Mouse (Mus musculus) naive thymus-derived CD4-positive, alpha-beta T cell, adult 2 months (primary cell): ENCODE results near the gene Lrif1.
"Not testable (repeated sequence)": the region's sequence is repeated elsewhere in the genome, so short reads cannot be mapped to it uniquely, and the experiment has no call there.

Experiments
- DNase-seq: peaks from one replicate; pipeline ENCODE4 v3.0.0-alpha.2; 2011; ENCODE audit warnings: low read depth

The Lrif1 gene

DNA sequence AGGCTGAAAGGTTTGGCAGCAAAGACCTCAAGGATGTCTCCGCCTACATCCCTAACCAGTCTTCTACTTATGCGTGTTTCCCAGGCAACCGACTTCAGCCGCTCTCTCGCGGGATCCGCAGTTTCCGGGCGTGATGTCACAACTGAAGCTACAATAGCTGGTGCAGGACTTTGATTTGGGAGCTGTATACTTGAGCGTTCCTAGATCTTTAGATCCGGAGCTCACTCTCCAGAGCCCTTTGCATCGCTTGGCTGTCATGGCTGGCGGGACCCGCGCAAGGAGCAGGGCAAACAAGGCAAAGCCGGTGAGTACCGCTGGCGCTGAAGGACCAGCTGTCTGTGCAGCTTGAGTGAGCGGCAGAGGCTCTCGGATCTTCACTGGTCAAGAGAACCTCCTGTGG, at the start of gene Lrif1:
TSS of gene Lrif1 (plus strand) at position 158 of the 400 bp plus-strand sequence.
- DNase-seq = peak; percentile 94

DNA sequence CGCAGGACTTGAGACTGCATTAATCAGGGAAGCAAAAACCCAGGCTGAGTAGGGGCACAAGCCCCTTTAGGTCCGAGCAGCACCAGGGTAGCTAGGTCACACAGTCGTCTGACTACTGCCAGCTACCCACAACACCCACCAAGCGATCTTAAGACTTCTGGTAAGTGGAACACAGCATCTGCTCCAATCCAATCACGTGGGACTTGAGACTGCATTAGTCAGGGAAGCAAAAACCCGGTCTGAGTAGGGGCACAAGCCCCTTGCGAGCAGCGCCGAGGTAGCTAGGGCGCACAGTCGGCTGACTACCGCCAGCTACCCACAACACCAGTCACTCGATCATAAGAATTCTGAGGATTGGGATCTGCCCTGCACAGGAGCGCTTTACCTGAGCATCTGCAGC, 12.0 kb upstream of the Lrif1 start:
- not testable (repeated sequence) for DNase-seq

DNA sequence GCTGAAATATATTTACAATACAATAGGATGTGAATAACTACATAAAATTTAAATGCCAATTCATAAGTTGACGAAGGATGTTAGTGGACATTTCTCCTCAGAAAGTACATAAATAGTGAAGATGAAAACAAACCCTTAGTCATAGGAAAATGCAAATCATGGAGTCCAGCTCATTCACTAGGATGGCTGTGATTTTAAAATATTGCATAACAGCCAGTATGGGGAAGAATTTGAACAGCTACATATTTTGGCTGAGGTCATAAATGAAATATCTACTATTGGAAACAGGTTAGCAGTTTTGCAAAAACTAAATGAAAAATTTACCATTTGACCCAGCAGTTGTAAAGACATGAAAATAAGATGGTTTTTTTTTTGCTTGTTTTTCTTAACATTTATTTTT, 594 bp downstream of the Lrif1 start:
- DNase-seq = no peak

GRCm38 (mm10) chr3:106721397-106722027, 36.7 kb downstream of the Lrif1 start:
- peak; percentile 99 for DNase-seq

DNA sequence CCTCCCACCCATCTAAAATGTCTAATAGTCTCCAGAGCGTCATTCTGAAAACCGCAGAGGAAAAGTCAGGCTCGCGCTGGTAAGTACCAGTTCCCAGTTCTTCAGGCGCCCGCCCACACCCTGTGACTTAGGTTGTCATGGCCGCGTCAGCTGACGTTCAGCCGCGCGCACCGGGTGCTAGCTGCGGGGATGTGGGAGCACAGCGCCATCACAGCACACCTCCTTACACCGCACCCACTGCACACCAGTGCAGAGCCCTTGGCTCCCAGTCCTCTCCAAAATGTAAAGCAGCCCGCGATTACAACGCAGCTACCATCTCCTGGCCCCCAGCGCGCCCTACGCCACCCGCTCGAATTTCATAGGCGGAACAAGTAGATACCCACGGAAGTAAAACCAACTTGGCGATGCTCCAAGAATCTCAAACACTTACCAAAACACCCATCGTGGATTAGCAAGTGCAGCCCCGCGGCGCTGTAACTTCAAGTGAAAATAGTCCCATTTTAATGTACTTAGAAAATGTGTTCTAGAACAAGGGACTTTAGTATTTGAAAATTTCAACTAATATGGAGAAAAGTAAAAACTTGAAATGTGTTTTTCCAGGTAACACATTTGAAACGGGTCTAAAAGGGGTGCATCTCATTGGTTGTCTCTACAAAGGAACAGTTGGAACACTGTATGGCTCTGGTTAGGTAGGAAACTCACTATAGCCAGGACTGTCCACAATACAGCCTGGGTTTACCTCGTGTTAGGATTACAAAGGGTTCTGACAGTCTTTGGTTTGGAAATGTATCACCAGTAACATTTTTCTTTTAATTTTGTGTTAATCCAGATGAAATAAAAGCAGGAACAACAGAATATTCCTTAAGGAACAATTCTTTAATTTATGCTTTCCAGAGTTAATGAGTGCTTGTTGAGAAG, 37.5 kb downstream of the Lrif1 start:
- DNase-seq = peak; percentile 98

- no peak for DNase-seq
These were observed 71.1 kb downstream of the Lrif1 start for GRCm38 (mm10) chr3:106755898-106756297.

DNA sequence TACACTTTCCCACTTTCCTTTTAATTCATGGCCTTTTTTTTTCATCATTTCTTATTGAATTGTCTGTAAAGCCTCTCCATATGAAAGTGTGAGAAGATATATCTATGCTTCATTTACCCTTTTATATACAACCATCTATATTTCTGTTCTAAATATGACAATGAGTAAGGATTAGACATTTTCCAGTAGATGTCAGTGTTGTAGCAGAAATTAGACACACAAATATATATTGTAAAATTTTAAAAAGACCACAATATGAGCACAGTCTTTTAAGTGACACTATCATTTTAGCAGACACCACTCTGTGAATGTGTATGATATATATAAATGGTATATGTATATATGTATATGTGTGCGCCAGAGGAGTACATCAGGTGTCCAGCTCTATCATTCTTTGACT, 87.0 kb downstream of the Lrif1 start:
- DNase-seq = peak; percentile 66

GRCm38 (mm10) chr3:106785130-106785529, 100.3 kb downstream of the Lrif1 start:
- DNase-seq = peak; percentile 87
